Mouse (Mus musculus): ENCODE measurements around the gene Slmap.
"Not testable (repeated sequence)": the region's sequence is repeated elsewhere in the genome, so short reads cannot be mapped to it uniquely, and the experiment has no call there.

Gene Slmap

GRCm38 (mm10) chr14:26534757-26535479, at the start of gene Slmap:
Gene Slmap, minus strand, starts transcription at chr14:26534931.
- DNase-seq (ENCODE audit: low spot score), result peak; percentile 96

DNA sequence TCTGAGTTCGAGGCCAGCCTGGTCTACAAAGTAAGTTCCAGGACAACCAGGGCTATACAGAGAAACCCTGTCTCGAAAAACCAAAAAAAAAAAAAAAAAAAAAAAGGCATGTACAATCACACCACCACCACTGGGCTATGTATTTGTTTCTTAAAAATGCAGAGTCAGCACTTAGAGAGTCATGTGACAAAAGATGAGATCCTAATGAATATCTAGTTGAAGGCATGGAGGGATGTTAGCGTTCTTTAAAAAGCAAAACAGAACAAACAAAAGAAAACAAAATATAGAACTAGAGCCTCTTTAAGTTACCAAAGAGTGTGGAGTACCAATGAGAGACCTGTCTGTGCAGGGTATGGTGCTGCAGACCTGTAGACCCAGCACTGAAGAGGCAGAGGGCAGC, 48.9 kb upstream of the Slmap start:
- DNase-seq (ENCODE audit: low spot score), result no peak

DNA sequence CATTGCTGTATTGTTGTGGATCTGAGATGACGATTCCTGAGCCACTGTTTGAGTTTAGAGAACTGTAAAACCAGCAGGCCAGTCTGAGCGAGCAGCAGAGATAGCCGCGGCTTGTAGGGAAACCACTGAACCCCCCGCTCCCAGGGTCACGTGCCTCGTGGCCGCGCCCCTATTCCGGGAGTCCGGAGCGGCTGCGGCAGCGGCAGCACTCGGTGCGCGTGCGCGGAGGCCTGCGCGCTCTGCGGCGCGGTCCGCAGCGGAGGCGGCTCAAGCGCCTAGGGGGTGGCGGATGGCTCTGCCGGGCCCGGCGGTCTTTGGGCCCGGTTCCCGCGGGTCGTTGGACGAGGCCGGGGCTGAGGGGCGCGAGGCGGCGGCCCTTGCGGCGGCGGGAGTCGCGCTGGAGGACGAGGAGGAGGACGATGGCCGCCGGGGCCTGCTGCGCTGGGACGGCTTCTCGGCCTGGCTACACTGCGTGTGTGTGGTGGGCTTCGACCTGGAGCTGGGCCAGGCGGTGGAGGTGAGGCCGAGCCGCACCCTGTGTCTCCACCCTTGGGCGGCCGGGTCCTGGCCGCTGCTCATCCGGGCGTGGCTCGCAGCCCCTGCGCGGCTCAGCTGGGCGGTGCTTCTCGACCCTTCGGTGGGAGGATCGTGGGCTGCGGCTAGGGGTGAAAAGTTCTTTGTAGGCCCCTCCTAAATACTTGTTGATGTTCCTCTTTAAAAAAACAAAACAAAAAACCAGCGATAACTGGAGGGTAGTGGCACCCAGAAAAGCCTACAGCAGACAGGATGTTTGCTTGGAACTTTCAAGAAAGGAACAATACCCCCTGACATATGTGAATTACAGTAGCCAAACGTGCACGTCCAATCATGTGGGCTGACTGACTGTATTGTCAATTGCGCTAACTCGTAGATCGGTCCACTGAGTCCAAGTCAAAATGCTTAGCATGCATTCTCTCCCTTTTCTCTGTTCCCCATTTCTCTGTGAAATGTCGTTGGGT, 44.9 kb upstream of the Slmap start:
- DNase-seq (ENCODE audit: low spot score), result peak; percentile 90

GRCm38 (mm10) chr14:26578791-26579191, 44.1 kb upstream of the Slmap start:
- no peak for DNase-seq (ENCODE audit: low spot score)

- DNase-seq (ENCODE audit: low spot score), result no peak
Observed at GRCm38 (mm10) chr14:26576255-26576780, 41.6 kb upstream of the Slmap start.

DNA sequence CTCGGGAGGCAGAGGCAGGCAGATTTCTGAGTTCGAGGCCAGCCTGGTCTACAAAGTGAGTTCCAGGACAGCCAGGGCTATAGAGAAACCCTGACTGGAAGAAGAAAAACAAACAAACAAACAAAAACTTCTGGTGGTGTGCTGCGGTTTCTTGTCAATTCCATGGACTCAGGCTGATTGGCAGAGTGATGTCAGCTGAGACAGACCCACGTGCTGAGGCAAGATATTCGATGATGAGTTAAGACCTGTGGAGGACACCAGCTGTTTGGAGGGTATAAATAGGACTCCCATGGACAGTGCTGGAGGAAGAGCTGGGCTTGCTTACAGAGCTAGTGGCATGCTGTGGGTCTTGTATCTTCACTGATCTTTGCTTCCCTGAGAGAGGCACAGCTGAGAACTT, 38.8 kb upstream of the Slmap start, which contains the start of gene Dennd6a:
Gene Dennd6a (plus strand): TSS at position 301 of the 400 bp plus-strand sequence.
- DNase-seq (ENCODE audit: low spot score), result not testable (repeated sequence)

- no peak for DNase-seq (ENCODE audit: low spot score)
Observed at GRCm38 (mm10) chr14:26571951-26572675, 37.4 kb upstream of the Slmap start.

DNA sequence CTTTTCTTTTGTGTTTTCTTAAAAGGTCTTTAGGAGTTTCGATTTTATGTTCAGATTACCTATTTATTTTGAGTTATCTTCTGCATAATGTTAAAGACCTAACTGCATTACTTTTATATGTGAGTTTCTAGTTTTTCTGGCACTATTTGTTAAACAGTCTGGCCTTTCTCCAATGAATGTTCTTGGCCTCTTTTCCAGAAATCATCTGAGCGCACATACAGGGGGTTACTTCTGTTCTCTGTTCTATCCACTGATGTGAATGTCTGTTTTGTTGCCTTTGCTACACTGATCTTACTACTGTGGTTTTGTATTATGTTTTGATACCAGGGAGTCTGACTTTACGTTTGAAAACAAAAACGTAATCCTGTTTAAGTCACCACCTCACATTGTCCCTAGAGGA, 35.1 kb upstream of the Slmap start:
- no peak for DNase-seq (ENCODE audit: low spot score)

- no peak for DNase-seq (ENCODE audit: low spot score)
Observed at GRCm38 (mm10) chr14:26562247-26562646, 27.5 kb upstream of the Slmap start.

DNA sequence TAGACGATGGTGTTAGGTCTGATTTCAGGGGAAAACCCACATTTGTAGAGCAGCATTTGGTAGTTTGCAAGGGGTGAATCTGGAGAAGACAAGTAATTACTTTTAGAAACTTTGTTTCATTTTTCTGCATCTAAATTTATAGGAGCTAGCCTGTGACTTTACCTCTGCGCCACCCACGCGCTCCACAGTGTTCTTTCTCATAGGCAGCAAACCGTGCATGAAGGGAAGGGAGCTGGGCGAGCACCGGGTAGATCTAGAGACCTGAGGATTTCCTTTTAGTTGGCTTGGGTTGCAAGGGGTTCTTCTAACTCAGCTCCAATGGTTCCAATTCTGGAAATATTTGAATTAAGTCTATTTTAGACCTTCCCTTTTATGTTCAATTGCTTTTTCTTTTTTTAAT, 23.8 kb upstream of the Slmap start:
- no peak for DNase-seq (ENCODE audit: low spot score)

GRCm38 (mm10) chr14:26557581-26557980, 22.9 kb upstream of the Slmap start:
- DNase-seq (ENCODE audit: low spot score), result no peak

DNA sequence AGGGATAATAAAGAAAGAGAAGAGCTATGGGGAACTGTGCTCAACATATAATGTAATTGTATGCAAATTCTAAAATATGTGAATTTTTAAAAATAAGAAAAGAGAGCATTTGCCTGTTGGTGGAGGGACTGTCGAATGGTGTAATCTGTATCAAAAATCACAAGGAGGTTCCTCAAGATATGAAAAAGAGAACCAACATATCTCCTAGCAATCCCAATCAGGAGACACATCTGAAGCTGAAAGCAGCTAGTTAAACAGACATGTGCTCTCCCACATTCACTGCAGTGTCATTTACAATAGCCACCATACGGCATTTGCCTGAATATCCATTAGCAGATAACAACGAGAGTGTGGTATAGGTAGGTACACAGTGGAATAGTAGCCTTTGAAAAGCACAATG, 18.1 kb upstream of the Slmap start:
- DNase-seq (ENCODE audit: low spot score), result no peak

GRCm38 (mm10) chr14:26552441-26552840, 17.7 kb upstream of the Slmap start:
- no peak for DNase-seq (ENCODE audit: low spot score)

DNA sequence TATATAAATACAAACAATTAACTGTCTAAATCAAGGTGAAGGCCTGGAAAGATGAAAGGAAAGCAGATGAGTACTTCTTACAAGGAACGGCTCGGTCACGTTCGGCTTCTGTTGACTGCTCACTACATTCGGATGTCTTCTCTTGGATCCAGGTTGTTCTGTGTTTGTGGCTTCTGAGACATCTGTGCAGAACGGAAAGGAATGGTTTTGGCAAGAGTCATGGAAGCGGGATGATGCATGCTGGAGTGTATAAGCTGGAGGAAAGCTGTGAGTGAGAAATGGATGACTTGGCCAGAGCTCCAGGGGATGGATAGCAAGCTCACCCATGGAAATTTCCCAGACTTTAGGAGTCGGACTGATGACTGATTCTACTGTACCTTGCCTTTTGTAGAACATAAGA, 16.0 kb upstream of the Slmap start:
- DNase-seq (ENCODE audit: low spot score), result no peak

- DNase-seq (ENCODE audit: low spot score), result no peak
Observed at GRCm38 (mm10) chr14:26547516-26548488, 13.1 kb upstream of the Slmap start.

DNA sequence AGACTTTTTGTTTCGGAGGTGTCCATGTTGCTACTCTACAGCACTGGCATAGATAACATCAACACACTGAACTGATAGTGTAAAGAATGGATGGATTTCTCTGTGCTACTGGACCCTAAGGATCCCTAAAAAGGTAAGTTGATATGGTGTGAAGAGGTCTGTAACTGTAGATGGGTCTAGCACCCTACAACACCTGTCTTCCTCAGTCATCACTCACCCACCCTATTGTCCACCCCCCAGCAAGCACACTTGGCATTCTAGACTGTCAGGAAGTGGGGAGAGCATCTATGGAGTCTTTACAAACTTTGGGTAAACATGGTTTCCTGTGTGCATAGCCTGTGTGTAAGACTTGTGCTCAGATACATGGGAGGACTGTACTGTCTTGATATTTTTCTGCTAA, 7.4 kb upstream of the Slmap start:
- no peak for DNase-seq (ENCODE audit: low spot score)

GRCm38 (mm10) chr14:26540577-26540976, 5.8 kb upstream of the Slmap start:
- no peak for DNase-seq (ENCODE audit: low spot score)

GRCm38 (mm10) chr14:26539241-26539640, 4.5 kb upstream of the Slmap start:
- DNase-seq (ENCODE audit: low spot score), result no peak

- DNase-seq (ENCODE audit: low spot score), result peak; percentile 50
Observed at GRCm38 (mm10) chr14:26533821-26534756, 642 bp downstream of the Slmap start.

DNA sequence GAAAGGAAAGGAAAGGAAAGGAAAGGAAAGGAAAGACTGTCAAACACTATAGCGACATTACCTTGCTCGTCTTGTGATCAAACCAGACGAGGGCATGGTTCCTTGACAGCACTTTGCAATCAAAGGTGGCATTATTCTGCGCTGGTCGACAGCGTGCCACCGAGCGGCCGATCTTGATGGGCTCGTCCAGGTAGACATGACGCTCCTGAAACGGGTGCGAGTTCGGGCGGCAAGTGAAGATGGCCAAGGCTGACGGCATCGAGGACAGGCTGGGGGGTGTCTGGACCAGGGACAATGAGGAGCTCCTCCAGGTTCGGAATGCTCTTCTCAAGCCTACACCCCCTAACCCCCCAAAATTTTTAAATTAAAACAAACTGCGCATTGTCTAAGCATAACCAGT, 1.5 kb downstream of the Slmap start:
- peak; percentile 13 for DNase-seq (ENCODE audit: low spot score)

All from spleen, adult 12 weeks (tissue).